Mouse (Mus musculus): Measurements from ENCODE around the gene AA986860.

AA986860 gene

GRCm38 (mm10) chr1:130742201-130742600 lies 10.4 kb downstream of the AA986860 start:
- Histone ChIP-seq H3K27me3 (ENCODE audit: control insufficient read depth, insufficient read depth, low read length, poor library complexity, severe bottlenecking) (no peaks in the 10 kb centered on the region), H3K36me3 (ENCODE audit: control insufficient read depth, insufficient read depth, low read length, poor library complexity, severe bottlenecking) (no peaks in the 10 kb centered on the region)
- no peak for DNase-seq (ENCODE audit: low read depth, low spot score)

- H3K27me3 ChIP-seq (ENCODE audit: control insufficient read depth, insufficient read depth, low read length, poor library complexity, severe bottlenecking) = no peaks in the 10 kb centered on the region
- no peak for DNase-seq (ENCODE audit: low read depth, low spot score)
- H3K36me3 ChIP-seq (ENCODE audit: control insufficient read depth, insufficient read depth, low read length, poor library complexity, severe bottlenecking) = no peaks in the 10 kb centered on the region
Observed at GRCm38 (mm10) chr1:130743775-130744174, 12.0 kb downstream of the AA986860 start.

- no peaks in the 10 kb centered on the region for H3K36me3 ChIP-seq (ENCODE audit: control insufficient read depth, insufficient read depth, low read length, poor library complexity, severe bottlenecking)
- no peak for DNase-seq (ENCODE audit: low read depth, low spot score)
- no peaks in the 10 kb centered on the region for H3K27me3 ChIP-seq (ENCODE audit: control insufficient read depth, insufficient read depth, low read length, poor library complexity, severe bottlenecking)
Observed at GRCm38 (mm10) chr1:130744217-130744616, 12.4 kb downstream of the AA986860 start.

GRCm38 (mm10) chr1:130744961-130745360 lies 13.2 kb downstream of the AA986860 start:
- DNase-seq (ENCODE audit: low read depth, low spot score) = no peak
- Histone ChIP-seq H3K27me3 (ENCODE audit: control insufficient read depth, insufficient read depth, low read length, poor library complexity, severe bottlenecking) (no peaks in the 10 kb centered on the region), H3K36me3 (ENCODE audit: control insufficient read depth, insufficient read depth, low read length, poor library complexity, severe bottlenecking) (no peaks in the 10 kb centered on the region)

- no peak for DNase-seq (ENCODE audit: low read depth, low spot score)
- Histone ChIP-seq H3K27me3 (ENCODE audit: control insufficient read depth, insufficient read depth, low read length, poor library complexity, severe bottlenecking) (no peaks in the 10 kb centered on the region), H3K36me3 (ENCODE audit: control insufficient read depth, insufficient read depth, low read length, poor library complexity, severe bottlenecking) (no peaks in the 10 kb centered on the region)
Observed at GRCm38 (mm10) chr1:130745591-130745990, 13.8 kb downstream of the AA986860 start.

- no peak for DNase-seq (ENCODE audit: low read depth, low spot score)
- no peaks in the 10 kb centered on the region for H3K27me3 ChIP-seq (ENCODE audit: control insufficient read depth, insufficient read depth, low read length, poor library complexity, severe bottlenecking)
- H3K36me3 ChIP-seq (ENCODE audit: control insufficient read depth, insufficient read depth, low read length, poor library complexity, severe bottlenecking) = no peaks in the 10 kb centered on the region
Observed at GRCm38 (mm10) chr1:130746819-130747218, 15.0 kb downstream of the AA986860 start.

GRCm38 (mm10) chr1:130759689-130760088 lies 27.9 kb downstream of the AA986860 start:
- no peaks in the 10 kb centered on the region for H3K36me3 ChIP-seq (ENCODE audit: control insufficient read depth, insufficient read depth, low read length, poor library complexity, severe bottlenecking)
- H3K27me3 ChIP-seq (ENCODE audit: control insufficient read depth, insufficient read depth, low read length, poor library complexity, severe bottlenecking) = no peaks in the 10 kb centered on the region
- DNase-seq (ENCODE audit: low read depth, low spot score) = no peak

GRCm38 (mm10) chr1:130761597-130761996 lies 29.8 kb downstream of the AA986860 start:
- no peaks in the 10 kb centered on the region for H3K27me3 ChIP-seq (ENCODE audit: control insufficient read depth, insufficient read depth, low read length, poor library complexity, severe bottlenecking)
- DNase-seq (ENCODE audit: low read depth, low spot score) = no peak

GRCm38 (mm10) chr1:130762045-130762760 lies 30.4 kb downstream of the AA986860 start:
- DNase-seq (ENCODE audit: low read depth, low spot score) = no peak
- no peaks in the 10 kb centered on the region for H3K27me3 ChIP-seq (ENCODE audit: control insufficient read depth, insufficient read depth, low read length, poor library complexity, severe bottlenecking)
- H3K36me3 ChIP-seq (ENCODE audit: control insufficient read depth, insufficient read depth, low read length, poor library complexity, severe bottlenecking) = no peaks in the 10 kb centered on the region

More at GRCm38 (mm10) chr1:130761597-130761996, 29.8 kb downstream of the AA986860 start:
- H3K36me3 ChIP-seq (ENCODE audit: control insufficient read depth, insufficient read depth, low read length, poor library complexity, severe bottlenecking) = no peaks in the 10 kb centered on the region

GRCm38 (mm10) chr1:130764027-130764461 lies 32.3 kb downstream of the AA986860 start:
- H3K36me3 ChIP-seq (ENCODE audit: control insufficient read depth, insufficient read depth, low read length, poor library complexity, severe bottlenecking) = no peaks in the 10 kb centered on the region
- no peaks in the 10 kb centered on the region for H3K27me3 ChIP-seq (ENCODE audit: control insufficient read depth, insufficient read depth, low read length, poor library complexity, severe bottlenecking)
- DNase-seq (ENCODE audit: low read depth, low spot score) = no peak

GRCm38 (mm10) chr1:130767066-130767465 lies 35.3 kb downstream of the AA986860 start:
- Histone ChIP-seq H3K36me3 (ENCODE audit: control insufficient read depth, insufficient read depth, low read length, poor library complexity, severe bottlenecking) (no peaks in the 10 kb centered on the region), H3K27me3 (ENCODE audit: control insufficient read depth, insufficient read depth, low read length, poor library complexity, severe bottlenecking) (no peaks in the 10 kb centered on the region)
- no peak for DNase-seq (ENCODE audit: low read depth, low spot score)

GRCm38 (mm10) chr1:130769925-130770324 lies 38.1 kb downstream of the AA986860 start:
- Histone ChIP-seq H3K27me3 (ENCODE audit: control insufficient read depth, insufficient read depth, low read length, poor library complexity, severe bottlenecking) (no peaks in the 10 kb centered on the region), H3K36me3 (ENCODE audit: control insufficient read depth, insufficient read depth, low read length, poor library complexity, severe bottlenecking) (no peaks in the 10 kb centered on the region)
- DNase-seq (ENCODE audit: low read depth, low spot score) = no peak

GRCm38 (mm10) chr1:130770487-130770886 lies 38.7 kb downstream of the AA986860 start:
- H3K36me3 ChIP-seq (ENCODE audit: control insufficient read depth, insufficient read depth, low read length, poor library complexity, severe bottlenecking) = no peaks in the 10 kb centered on the region
- DNase-seq (ENCODE audit: low read depth, low spot score) = no peak
- no peaks in the 10 kb centered on the region for H3K27me3 ChIP-seq (ENCODE audit: control insufficient read depth, insufficient read depth, low read length, poor library complexity, severe bottlenecking)

- Histone ChIP-seq H3K36me3 (ENCODE audit: control insufficient read depth, insufficient read depth, low read length, poor library complexity, severe bottlenecking) (no peaks in the 10 kb centered on the region), H3K27me3 (ENCODE audit: control insufficient read depth, insufficient read depth, low read length, poor library complexity, severe bottlenecking) (no peaks in the 10 kb centered on the region)
- no peak for DNase-seq (ENCODE audit: low read depth, low spot score)
Observed at GRCm38 (mm10) chr1:130770981-130771494, 39.3 kb downstream of the AA986860 start.

- no peaks in the 10 kb centered on the region for H3K36me3 ChIP-seq (ENCODE audit: control insufficient read depth, insufficient read depth, low read length, poor library complexity, severe bottlenecking)
- no peak for DNase-seq (ENCODE audit: low read depth, low spot score)
- no peaks in the 10 kb centered on the region for H3K27me3 ChIP-seq (ENCODE audit: control insufficient read depth, insufficient read depth, low read length, poor library complexity, severe bottlenecking)
Observed at GRCm38 (mm10) chr1:130775234-130775633, 43.5 kb downstream of the AA986860 start.
